Mouse (Mus musculus) cerebellum, adult 2 months (tissue): ENCODE data around the gene Slc16a13.

Experiments
- CTCF ChIP-seq: fragments of 200-500 bp; IDR thresholded peaks from 2 replicates; pipeline ENCODE4 v1.5.1; 2011; ENCODE audit warnings: low read depth, mild to moderate bottlenecking, control low read depth, low read length, moderate library complexity, borderline replicate concordance; ENCODE audit not compliant: insufficient read depth
- POLR2A ChIP-seq: fragments of 200-500 bp; IDR thresholded peaks from 2 replicates; pipeline ENCODE4 v1.6.1; 2011; ENCODE audit warnings: low read length, control low read depth, borderline replicate concordance; ENCODE audit not compliant: insufficient read depth

DNA sequence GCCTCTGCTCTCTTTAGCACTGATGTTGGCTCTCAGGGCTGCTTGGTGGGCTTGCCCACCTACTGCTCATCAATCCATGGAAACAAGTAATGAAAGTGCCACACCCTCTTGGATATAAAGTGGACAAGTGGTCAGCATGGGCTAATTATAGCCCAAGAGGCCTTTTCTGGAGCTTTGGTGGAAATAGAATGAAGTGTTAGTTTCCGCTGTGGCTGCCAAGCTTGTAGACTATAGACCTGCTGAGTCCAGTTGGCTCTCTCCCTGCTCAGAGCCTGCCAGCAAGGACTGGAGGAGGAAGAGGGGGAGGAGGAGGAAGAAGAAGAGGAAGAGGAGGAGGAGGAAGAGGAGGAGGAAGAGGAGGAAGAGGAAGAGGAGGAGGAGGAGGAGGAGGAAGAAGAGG lies 45.5 kb upstream of the Slc16a13 start:
- TF ChIP-seq POLR2A: no peak
- no peak for TF ChIP-seq CTCF
